Mouse (Mus musculus): ENCODE measurements at regions not wholly inside any gene's neighbourhood (a gene's known extent, or its start where the extent isn't known, plus 50 kb on each side); places are given as distances from the start of the nearest gene placed in this dataset.

GRCm38 (mm10) chr2:8562948-8563347 lies 1053.6 kb upstream of the Celf2 start:
- intact Hi-C loops (cut with DNase I): no loop called here
- no peak for DNase-seq

- DNase-seq: no peak
- intact Hi-C loops (cut with DNase I): no loop called here
These were observed 1036.8 kb upstream of the Celf2 start for GRCm38 (mm10) chr2:8546116-8546515.

- DNase-seq: no peak
- intact Hi-C loops (cut with DNase I): no loop called here
These were observed 1027.5 kb upstream of the Celf2 start for GRCm38 (mm10) chr2:8536842-8537241.

GRCm38 (mm10) chr2:8498466-8498865 lies 989.1 kb upstream of the Celf2 start:
- no peak for DNase-seq
- intact Hi-C loops (cut with DNase I): no loop called here

GRCm38 (mm10) chr2:8477827-8478528 lies 968.6 kb upstream of the Celf2 start:
- intact Hi-C loops (cut with DNase I): no loop called here
- no peak for DNase-seq

- no peak for DNase-seq
- intact Hi-C loops (cut with DNase I): no loop called here
These were observed 961.2 kb upstream of the Celf2 start for GRCm38 (mm10) chr2:8470546-8470945.

- intact Hi-C loops (cut with DNase I): no loop called here
- no peak for DNase-seq
These were observed 959.6 kb upstream of the Celf2 start for GRCm38 (mm10) chr2:8468989-8469388.

GRCm38 (mm10) chr2:8468351-8468750 lies 959.0 kb upstream of the Celf2 start:
- intact Hi-C loops (cut with DNase I): no loop called here
- no peak for DNase-seq

GRCm38 (mm10) chr2:8467531-8468203 lies 958.3 kb upstream of the Celf2 start:
- DNase-seq: no peak
- intact Hi-C loops (cut with DNase I): no loop called here

GRCm38 (mm10) chr2:8452566-8453243 lies 943.3 kb upstream of the Celf2 start:
- intact Hi-C loops (cut with DNase I): no loop called here
- DNase-seq: no peak

- DNase-seq: no peak
- intact Hi-C loops (cut with DNase I): no loop called here
These were observed 931.9 kb upstream of the Celf2 start for GRCm38 (mm10) chr2:8441230-8441629.

GRCm38 (mm10) chr2:8429652-8430343 lies 920.4 kb upstream of the Celf2 start:
- no peak for DNase-seq
- intact Hi-C loops (cut with DNase I): no loop called here

- intact Hi-C loops (cut with DNase I): no loop called here
- no peak for DNase-seq
These were observed 918.8 kb upstream of the Celf2 start for GRCm38 (mm10) chr2:8428145-8428544.

GRCm38 (mm10) chr2:8427720-8428119 lies 918.4 kb upstream of the Celf2 start:
- no peak for DNase-seq
- intact Hi-C loops (cut with DNase I): no loop called here

- intact Hi-C loops (cut with DNase I): no loop called here
- DNase-seq: no peak
These were observed 906.6 kb upstream of the Celf2 start for GRCm38 (mm10) chr2:8415917-8416316.

- no peak for DNase-seq
- intact Hi-C loops (cut with DNase I): no loop called here
These were observed 884.8 kb upstream of the Celf2 start for GRCm38 (mm10) chr2:8394128-8394527.

GRCm38 (mm10) chr2:8389530-8389929 lies 880.2 kb upstream of the Celf2 start:
- intact Hi-C loops (cut with DNase I): loop anchor here (10.0 kb wide), 1 partner anchor 1955 kb away; no protein-coding TSS in a partner anchor
- DNase-seq: no peak

- intact Hi-C loops (cut with DNase I): loop anchor here (10.0 kb wide), 1 partner anchor 1945 kb away; no protein-coding TSS in a partner anchor
- DNase-seq: peak in 1 of 2 experiments; percentile 10
These were observed 870.9 kb upstream of the Celf2 start for GRCm38 (mm10) chr2:8380246-8380645.

GRCm38 (mm10) chr2:8379590-8379989 lies 870.2 kb upstream of the Celf2 start:
- intact Hi-C loops (cut with DNase I): no loop called here

GRCm38 (mm10) chr2:8347867-8348266 lies 838.5 kb upstream of the Celf2 start:
- no peak for DNase-seq
- intact Hi-C loops (cut with DNase I): no loop called here

More at GRCm38 (mm10) chr2:8379590-8379989, 870.2 kb upstream of the Celf2 start:
- DNase-seq: no peak

GRCm38 (mm10) chr2:8344748-8345147 lies 835.4 kb upstream of the Celf2 start:
- no peak for DNase-seq
- intact Hi-C loops (cut with DNase I): no loop called here

Data from heart, postnatal 36 days (tissue).